Mouse (Mus musculus) c-Kit-positive CD71-positive TER-119-negative erythroid progenitor cells, embryonic 14.5 days (primary cell): Measurements from ENCODE around the gene Sh3gl2.

Source experiments
- DNase-seq: peaks from one replicate; pipeline ENCODE4 v3.0.0-alpha.2; 2013; ENCODE audit warnings: low read depth

Gene Sh3gl2

DNA sequence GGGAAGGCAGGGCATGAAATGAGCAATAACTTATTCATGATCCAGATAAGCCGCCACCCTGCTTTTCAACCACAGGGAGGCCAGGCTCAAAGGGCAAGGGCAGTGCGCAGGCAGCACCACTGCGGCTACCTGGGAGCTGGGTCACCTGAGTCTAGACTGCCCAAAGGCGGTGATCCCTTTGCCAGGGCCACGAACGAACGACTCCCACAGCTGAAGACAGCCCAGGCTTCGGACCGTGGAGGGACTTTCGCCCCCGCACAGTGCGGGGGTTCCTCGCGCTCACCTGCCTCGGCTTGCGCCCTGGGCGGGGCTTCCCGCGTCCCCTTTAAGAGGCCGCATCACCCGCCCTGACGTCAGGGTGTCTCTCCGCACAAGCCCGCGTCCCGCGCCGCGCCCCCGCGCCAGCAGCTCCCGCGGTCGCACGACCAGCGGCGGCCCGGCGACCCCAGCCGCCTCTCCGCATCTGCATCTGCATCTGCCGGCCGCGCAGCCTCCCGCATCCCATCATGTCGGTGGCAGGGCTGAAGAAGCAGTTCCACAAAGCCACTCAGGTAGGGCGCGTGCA is at the start of gene Sh3gl2:
Gene Sh3gl2 (plus strand): TSS at position 56 of the 565 bp plus-strand sequence.
- no peak for DNase-seq

DNA sequence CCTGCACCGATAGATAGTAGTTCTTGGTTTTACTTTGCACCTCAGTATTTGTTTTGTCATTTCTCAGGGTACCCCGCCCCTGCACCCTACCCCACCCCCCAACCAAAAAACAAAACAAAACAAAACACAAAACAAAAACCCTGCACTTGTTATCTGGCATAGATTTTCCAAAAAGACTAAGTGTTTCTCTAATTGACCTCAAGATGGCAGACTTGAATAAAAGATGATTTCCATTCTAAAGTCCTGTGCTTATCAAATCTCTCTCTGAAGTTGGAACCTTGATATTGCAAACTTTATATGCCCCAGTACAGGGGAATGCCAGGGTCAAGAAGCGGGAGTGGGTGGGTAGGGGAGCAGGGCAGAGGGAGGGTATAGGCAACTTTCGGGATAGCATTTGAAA is 43.8 kb upstream of the Sh3gl2 start:
- DNase-seq, result no peak

DNA sequence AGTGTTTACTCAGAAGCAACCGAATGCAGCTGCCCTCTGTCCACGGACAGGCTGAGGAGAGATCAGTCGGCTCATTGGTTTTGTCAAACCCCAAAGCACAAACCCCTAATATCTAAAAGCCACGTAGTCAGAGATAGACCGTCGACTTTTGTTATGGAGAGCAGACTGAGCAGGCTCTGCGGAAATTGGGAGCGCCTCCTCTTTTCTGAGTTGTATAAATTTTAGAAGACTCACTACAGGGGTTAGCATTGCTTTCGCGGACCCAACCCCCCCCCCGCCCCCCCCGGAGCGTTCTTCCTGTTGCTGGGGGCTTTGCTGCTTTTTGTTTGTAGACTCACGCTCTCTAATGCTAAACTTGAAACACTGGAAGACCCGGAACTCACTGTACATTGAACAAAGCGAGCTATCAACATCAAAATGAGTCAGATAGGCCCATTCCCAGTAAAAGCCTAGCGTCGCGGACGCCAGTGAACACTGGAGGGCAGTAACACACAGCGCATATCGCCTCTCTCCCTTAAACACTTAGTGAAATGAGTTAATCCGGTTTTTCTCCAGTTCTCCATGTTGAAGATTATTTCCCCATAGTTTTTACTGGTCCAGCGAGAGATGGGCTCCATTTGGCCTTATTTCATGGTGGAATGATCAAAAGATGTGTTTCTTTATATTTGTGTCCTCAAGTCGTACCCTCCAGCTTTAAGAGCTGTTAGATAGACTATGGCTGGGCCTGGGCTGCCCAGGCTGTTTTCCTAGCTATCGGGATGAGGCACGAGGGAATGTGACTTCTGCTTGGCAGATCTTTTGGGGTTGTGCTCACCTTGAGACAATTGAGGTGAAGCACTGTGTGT is 42.2 kb upstream of the Sh3gl2 start:
- DNase-seq, result no peak

DNA sequence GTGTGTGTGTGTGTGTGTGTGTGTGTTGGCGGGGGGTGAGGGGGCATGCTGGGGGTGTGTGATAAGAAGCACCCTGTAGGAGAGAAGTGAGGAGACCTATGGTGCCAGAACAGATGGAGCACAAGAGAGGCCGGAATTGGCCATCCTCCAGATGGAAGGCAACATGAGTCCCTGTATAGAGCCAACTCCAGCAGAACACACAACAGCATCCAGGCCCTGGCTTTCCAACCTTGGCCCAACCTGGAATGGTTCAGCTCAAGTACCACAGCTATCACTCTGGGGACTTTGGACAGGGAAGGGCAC is 41.7 kb upstream of the Sh3gl2 start:
- no peak for DNase-seq

DNA sequence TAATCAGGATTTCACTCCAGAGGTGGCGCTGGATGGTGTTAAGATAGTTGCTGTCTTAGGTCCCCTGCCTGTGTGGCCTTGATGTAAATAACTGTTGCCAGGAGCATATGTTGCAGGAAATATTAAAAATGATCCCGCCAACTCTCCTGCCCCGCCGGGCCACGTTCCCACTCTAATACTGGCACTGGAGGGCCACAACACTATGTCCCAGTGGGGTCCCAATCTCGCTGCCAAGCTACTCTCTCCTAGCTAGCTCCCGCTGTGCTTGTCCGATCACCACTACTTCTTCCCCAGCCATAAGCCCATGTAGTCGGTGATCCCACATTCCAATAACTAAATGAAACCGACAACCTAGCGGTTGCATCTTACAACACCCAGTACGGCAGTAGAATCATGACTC is 36.9 kb upstream of the Sh3gl2 start:
- no peak for DNase-seq

DNA sequence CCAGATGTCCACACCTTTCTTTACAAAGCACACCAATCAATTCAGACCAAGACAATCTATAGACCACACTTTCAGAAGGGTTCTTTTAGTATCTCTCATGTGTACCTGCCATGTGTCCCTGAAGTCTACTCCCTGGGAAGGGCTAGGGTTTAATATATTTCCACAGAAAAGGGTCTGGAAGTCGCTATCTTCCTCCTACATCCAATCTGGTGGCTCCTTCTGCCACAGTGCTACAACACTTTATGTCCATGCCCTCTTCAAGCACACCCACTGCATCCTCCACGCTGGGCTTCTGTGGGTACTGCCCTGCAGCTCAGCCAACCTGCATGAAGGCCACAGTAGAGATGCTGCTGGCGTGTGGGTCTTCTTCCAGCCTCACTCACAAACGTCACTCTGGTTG is 29.5 kb upstream of the Sh3gl2 start:
- no peak for DNase-seq

DNA sequence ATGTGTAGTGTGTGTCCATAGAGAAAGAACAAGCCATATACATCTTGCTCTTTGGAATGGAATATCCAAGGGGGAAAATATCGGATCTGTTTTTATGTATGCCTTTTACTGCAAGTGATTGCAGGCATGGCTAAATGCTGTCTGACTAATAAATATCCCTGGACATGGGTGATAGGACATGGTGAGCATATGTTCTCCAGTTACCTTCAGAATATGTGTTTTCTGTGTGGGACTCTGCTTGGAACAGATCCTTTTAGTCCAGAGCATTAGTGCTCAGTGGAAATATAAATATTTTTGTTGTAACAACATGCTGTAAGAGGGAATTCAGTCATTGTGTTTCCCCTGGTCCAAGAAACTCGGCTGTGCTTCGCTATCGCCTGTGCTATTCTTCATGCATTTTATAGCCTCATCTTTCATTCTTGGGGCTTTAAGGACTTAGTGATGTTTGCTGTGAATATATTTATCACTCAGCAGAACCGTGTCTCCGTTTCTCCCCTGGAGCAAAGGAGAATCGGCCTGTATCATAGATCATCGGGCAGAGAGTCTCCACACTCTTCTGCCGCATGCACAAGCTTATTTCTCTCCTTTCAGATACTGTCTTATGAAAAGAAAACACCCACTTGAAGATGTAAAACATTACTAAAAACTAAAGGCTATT is 26.4 kb upstream of the Sh3gl2 start:
- no peak for DNase-seq

DNA sequence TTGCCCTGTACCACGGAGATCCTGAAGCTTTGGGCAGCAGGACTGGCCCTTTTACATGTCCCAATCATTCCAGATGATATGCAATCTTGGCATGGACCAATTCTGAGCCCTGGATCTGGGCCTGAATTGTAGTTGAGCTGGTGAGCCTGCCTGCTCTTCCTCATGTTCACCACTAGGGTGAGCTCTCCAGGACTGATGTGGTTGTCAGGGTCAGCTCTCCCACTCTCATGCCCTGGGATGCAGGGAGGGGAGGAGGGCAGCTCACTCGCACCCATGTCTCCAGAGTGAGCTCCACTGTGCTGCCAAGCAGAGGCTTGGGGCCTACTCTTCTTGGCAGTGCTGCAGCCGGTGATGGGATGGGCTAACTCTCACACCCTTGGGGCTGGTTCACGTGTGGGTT is 18.9 kb upstream of the Sh3gl2 start:
- DNase-seq, result no peak

DNA sequence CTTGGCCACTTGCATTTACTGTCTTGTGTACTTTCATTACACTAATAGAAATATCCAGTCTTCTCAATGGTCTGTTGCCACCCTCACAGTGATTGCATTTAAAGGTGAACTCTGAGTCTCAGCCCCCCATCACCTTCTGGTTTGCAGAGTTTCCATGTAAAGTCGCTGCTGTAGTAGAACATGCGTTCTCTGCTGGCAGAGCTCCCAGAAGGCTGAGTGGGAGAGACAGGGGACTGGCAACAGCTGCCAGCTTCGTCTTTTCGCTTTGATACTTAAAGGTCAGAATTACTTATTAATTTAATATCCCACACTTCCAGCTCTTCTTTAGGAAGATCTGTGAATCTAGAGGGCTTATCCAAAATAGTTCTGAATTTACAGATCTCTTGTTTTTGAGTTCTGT is 8.7 kb upstream of the Sh3gl2 start:
- no peak for DNase-seq

DNA sequence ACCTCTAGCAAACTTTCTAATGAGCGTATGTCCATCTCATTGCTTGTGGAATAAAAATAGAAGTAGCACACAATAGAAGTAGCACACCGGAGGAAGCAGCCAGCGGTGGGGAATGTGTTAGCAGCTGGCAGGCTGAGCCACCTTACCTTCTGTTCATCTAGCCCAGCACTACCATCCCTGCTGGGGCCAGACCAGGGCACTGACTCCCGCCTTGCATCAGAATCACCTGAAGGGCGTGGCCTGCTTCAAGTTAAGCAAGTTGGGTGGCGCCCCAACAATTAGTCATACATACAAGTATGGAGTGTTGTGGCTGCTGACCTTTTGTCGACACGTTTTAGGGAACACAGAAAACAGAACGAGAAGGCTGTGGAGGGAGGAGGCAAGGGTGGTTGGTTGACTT is 6.5 kb upstream of the Sh3gl2 start:
- no peak for DNase-seq

DNA sequence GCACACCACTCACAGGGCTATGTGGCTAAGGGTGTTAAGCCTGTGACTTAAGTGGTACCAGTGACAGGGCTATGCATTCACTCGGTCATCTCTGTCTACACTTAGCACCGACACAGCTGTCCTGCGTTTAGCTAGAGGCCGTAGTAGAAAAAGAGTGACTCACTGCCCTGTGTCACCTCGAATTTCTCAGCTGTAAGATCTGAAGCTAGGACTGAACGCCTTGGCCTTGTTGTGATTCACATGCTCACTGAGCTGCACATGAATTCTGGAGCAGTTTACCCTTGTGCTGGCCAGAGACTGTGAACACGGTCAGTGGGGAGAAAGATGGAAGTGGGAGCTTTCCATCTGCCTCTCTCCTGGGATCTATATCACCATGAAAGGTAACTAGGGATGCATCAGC is 2.3 kb upstream of the Sh3gl2 start:
- DNase-seq, result no peak

DNA sequence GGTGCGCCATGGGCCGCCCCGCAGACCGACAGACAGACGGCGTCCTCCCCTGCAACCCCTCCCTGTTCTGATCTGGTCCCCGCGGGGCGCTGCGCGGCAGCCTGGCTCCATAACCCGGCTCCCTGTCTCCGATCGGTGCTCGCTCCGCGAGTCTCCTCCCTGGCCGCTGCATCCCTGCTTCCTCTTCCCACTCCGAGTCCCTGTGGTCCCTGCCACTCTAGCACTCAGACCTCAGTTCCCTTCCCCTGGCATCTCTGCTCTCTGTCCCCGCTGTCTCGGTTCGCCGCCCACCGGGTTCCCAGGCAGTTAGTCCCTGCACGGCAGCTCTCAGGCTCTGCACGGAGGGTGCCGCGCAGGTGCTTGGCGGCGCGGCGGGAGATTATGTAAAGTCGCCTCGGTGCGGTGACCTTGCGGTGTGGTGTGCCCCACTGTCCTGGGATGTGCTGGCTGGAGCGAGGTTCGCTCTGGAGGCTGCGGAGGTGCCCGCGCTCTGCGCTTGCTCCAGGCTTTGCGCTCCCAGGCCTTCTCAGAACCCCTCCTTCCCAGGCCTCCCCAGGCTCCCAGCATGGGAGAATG is 798 bp downstream of the Sh3gl2 start:
- DNase-seq, result no peak

DNA sequence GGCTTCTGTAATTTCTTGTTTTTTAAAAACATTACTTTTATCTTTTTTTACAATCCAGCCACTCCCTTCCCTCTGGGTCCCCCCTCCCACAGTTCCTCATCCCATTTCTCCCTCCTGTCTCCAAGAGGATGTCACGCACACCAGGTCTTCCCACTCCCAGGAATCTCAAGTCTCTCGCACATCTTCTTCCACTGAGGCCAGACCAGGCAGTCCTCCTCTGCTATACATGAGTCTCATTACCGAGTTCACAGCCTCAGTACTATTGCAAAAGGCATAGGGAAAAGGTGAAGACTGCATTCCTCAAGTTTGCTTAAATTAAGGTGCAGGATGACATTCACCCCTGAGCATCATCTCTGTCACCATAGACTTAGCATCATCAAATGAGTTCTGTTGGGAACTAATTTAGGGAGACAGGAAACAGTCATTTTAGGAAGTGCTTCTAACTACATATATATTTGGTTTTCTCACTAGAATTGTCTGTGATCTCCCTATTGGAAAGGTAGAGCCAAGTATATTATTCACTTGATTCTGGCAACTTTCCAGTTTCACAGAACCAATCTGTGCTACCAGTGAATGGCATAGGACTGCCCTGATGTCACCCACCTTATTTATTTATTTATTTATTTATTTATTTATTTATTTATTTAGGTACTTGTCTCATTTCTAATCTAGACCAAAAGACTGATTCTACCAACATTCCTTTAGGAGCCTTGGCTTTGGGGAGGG is 1.9 kb downstream of the Sh3gl2 start:
- no peak for DNase-seq

DNA sequence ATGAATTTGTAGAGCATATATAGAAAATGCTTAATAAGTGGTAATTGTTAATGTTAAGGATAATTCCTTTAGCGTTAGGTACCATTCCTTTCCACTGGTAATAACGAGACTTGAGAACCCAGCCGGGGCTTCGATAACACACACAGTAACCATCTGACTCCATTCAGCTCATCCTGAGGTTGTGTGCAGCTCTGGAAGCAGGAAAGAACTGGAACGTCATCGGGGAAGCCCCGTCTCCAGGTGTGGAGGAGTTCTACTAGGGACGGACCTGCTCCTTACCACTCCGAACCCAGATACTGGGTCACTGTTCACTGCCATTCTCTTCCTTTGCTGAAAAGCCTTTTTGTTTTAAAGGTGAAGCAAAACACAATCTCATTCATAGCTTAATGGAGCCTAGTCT is 2.6 kb downstream of the Sh3gl2 start:
- DNase-seq, result no peak

DNA sequence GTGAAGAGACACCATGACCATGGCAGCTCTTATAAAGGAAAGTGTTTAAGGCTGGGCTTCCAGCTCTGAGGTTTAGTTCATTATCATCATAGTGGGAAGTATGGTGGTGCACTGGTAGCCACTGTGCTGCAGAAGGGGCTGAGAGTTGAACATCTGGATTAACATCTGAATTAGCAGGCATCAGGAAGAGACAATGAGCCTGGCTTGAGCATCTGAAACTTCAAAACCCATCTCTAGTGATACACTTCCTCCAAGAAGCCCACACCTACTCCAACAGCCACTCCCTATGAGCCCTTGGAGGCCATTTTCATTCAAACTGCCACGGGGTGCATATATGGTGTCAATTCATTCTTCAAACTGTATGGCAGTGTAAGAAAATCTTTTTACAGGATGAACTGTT is 3.6 kb downstream of the Sh3gl2 start:
- DNase-seq, result no peak

DNA sequence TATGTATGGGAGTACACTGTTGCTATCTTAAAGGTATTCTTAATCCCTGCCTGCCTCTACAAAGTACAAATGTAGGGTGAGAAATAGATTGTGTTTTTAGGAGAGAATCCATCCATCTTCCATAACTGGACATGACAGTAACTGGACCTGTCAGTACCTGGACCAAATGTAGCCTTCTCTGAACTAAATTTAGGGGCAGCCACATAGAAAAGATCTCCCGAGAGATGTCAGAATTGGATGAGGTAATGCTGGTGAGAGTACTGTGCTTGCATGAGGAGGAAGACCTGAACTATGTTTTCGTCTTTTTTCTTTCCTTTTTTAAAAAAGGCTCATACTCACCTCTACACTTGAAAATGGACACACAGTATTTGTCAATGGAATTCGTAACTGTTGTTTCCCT is 6.0 kb downstream of the Sh3gl2 start:
- no peak for DNase-seq

DNA sequence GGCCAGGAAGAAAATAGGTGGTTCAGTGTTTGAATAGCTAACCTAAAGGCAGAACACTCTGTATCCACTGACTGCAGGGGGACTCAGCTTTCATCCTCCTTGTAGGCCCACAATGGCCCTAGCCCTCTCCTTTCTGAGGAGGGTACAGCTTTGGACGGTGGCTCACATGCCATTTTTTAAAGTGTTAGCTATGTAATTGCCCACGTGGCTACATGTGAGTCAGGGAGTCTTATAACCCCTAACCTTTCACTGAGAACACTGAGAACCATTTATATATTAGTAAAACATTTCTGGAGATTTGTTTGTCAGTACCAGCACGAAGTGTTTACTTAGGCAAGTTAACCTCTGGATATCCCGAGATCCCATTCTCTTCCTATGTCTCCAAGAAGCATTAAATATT is 12.1 kb downstream of the Sh3gl2 start:
- no peak for DNase-seq

DNA sequence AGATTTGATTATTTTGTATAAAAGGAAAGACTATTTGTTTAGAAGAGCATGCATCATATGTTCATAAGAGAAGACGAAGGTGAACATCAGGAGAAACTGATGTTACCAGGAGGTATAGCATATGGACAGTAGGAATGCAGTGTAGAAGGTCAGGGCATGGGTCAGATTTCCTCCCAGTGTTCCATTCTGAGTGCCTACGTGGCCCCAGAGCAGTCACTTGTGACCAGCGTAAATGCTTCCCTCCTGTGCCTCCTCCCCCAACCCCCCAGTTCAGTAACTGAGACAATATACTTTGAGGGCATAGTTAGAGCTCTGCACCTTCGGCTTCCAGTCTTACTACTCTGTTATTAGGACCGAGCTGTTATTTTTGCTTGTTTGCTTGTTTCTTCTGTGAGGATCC is 17.8 kb downstream of the Sh3gl2 start:
- DNase-seq, result no peak

DNA sequence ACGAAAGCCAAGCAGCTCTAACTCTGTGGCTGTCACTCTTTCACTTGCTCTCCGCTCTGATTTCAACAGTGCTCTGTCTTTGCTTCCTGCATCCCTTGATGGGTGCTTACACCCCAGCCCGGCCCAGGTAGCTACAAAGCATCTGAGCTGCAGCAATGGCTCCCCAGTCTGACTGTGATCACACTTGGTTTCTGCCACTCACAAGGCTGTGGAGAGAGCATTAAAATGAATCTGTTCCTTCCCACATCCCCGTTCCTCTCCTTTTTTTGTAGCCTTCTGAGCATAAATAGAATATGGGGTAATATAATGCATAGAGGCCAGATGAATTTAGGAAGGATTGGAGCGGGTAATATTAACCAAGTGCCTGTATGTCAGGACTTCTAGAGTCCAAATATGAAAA is 21.8 kb downstream of the Sh3gl2 start:
- DNase-seq, result no peak

DNA sequence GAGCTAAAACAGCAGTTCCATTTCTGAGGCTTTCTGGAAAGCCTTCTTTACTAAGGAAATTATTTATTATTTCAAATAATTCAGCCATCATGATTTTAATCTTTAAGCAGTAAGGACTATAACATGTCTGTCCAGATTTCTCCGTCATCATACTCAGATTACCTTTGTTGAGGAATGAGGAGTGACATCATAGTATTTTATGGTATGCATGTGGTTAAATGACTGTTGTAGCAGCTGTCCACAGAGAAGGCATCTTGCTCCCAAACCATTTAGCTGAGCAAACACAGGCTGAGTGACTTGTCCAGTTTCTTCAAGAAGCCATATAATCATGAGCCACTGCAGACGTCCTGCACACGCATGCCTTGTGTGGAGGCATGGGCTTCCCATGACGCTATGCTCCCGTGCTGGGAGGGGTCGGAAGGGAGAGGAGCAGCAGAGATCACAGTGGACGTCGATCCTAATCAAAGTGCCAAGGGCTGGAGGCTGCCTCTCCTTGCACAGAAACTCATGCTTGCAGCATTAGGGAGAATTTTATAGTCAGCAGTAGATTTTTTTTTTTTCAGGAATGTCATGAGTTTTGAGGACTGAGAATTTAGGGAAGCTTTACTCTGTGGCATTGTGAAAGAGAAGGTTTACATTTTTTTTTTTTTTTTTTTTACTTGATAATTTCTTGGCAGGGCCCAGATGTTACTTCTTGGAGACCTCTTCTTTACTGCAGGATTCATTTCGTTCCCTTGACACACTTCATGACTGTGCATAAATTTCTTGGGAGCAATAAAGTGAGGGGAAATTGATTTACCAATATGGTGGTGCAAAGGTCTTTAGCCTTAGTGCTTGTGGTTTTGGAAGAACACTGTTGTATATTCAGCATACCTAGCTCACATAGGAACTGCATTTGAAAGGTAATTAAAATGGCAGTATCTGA is 23.0 kb downstream of the Sh3gl2 start:
- DNase-seq, result no peak

DNA sequence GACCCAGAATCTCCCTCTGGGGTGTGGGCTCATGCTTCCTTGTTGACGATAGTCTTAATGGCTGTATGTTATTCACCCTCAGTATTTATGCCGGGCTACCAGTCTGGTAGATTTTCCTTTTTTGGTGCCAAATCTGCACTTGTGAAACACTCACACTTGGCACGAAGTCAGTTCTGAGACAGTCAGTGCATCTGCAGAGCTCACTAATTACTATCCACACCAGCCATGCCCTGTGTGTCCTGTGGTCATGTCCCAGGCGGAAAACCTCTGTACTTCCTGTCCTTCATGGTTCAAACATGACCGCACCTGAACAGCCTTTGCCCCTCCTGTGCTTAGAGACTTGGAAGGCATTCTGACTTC is 23.6 kb downstream of the Sh3gl2 start:
- no peak for DNase-seq
